Mouse (Mus musculus) ES-E14 (cell line): ENCODE data around the gene Klf3. TPM values are rescaled to one million over a fixed set of nuclear protein-coding genes. Genes with fewer than 3 reads are reported as not detected.

Experiments used
- DNase-seq: peaks from one replicate; pipeline ENCODE4 v3.0.0-alpha.2; 2013; ENCODE audit warnings: low read depth, low spot score
- H3K27ac ChIP-seq: 2 replicates; pipeline ENCODE4 v1.5.1; 2012; ENCODE audit warnings: low read depth, mild to moderate bottlenecking, low read length, moderate library complexity, mixed read lengths; ENCODE audit not compliant: poor library complexity, insufficient read depth, severe bottlenecking
- H3K36me3 ChIP-seq: 2 replicates; pipeline ENCODE4 v1.6.1; 2012; ENCODE audit warnings: mild to moderate bottlenecking, low read length, moderate library complexity, mixed read lengths; ENCODE audit not compliant: control insufficient read depth, poor library complexity, insufficient read depth, severe bottlenecking
- H3K4me1 ChIP-seq, 2 experiments: fragments of 150-350 bp in 1 of 2; sonication (generic) in 1 of 2; 2 replicates each; pipeline ENCODE4 v1.6.1; 2012; ENCODE audit warnings: low read length in 2 of 2, mild to moderate bottlenecking in 1 of 2, mixed read lengths in 1 of 2; ENCODE audit not compliant: control insufficient read depth in 2 of 2, insufficient read depth in 2 of 2, poor library complexity in 1 of 2
- H3K4me3 ChIP-seq, 2 experiments: fragments of 150-350 bp in 1 of 2; sonication (generic) in 1 of 2; 2 replicates each; pipeline ENCODE4 v1.5.1; 2012; ENCODE audit warnings: low read length in 2 of 2, low read depth in 1 of 2, mild to moderate bottlenecking in 1 of 2, mixed read lengths in 1 of 2; ENCODE audit not compliant: insufficient read depth in 1 of 2, poor library complexity in 1 of 2, severe bottlenecking in 1 of 2
- H3K9ac ChIP-seq: 2 replicates; pipeline ENCODE4 v1.6.1; 2012; ENCODE audit warnings: low read depth, mild to moderate bottlenecking, low read length, mixed read lengths; ENCODE audit not compliant: poor library complexity, insufficient read depth, severe bottlenecking
- H3K9me3 ChIP-seq: fragments of 150-350 bp; sonication (generic); 2 replicates; pipeline ENCODE4 v1.6.1; 2012; ENCODE audit warnings: low read depth, mild to moderate bottlenecking, low read length; ENCODE audit not compliant: control insufficient read depth, insufficient read depth
- CHD2 ChIP-seq: IDR thresholded peaks from 2 replicates; pipeline ENCODE4 v1.6.1; 2014; ENCODE audit warnings: mild to moderate bottlenecking, low read depth, low read length, inconsistent platforms
- HCFC1 ChIP-seq: IDR thresholded peaks from 2 replicates; pipeline ENCODE4 v1.6.1; 2012; ENCODE audit warnings: low read length, inconsistent platforms, borderline replicate concordance; ENCODE audit not compliant: insufficient read depth
- MAFK ChIP-seq: IDR thresholded peaks from 2 replicates; pipeline ENCODE4 v1.6.1; 2014; ENCODE audit warnings: mild to moderate bottlenecking, low read depth, low read length, inconsistent platforms; ENCODE audit not compliant: insufficient read depth
- ZC3H11A ChIP-seq: IDR thresholded peaks from 2 replicates; pipeline ENCODE4 v1.6.1; 2012; ENCODE audit warnings: low read depth, mild to moderate bottlenecking, inconsistent platforms, low read length, borderline replicate concordance
- ZNF384 ChIP-seq: IDR thresholded peaks from 2 replicates; pipeline ENCODE4 v1.6.1; 2012; ENCODE audit warnings: low read depth, low read length, inconsistent platforms
- in situ Hi-C, 2 experiments: fragments of 600-800 bp; cut with MboI; formaldehyde crosslinking; loops; one replicate each; pipeline ENCODE4 v1.15.1; 2025; ENCODE audit warnings: low sequenced_read_pairs in 2 of 2, inconsistent platforms in 1 of 2; ENCODE audit not compliant: unreplicated experiment in 2 of 2
- total RNA-seq: library from RNA; depleted of rRNA; stranded (reverse); fragments of 300-350 nt; gene quantifications from 2 replicates; pipeline ENCODE4 v1.2.3, GENCODE M21; 2012

The Klf3 gene
- total RNA-seq, 1 experiment: 22.9 TPM

- H3K4me3 ChIP-seq: no peak overlapping the region
- no peak overlapping the region for H3K9ac ChIP-seq
- H3K4me1 ChIP-seq: peaks cover 3 to 6% of the 10 kb centered on the region in 2 experiments; a peak in 3 of 4 replicates
- in situ Hi-C loops: no loop called here
- H3K36me3 ChIP-seq: peaks cover 34% of the 10 kb centered on the region
- no peak for TF ChIP-seq HCFC1
- no peak for TF ChIP-seq MAFK
- TF ChIP-seq ZNF384: no peak
- no peak for DNase-seq
- no peak overlapping the region for H3K27ac ChIP-seq
- H3K9me3 ChIP-seq: no peaks in the 10 kb centered on the region
These were observed 27.6 kb downstream of the Klf3 start for GRCm38 (mm10) chr5:64830773-64831172.

DNA sequence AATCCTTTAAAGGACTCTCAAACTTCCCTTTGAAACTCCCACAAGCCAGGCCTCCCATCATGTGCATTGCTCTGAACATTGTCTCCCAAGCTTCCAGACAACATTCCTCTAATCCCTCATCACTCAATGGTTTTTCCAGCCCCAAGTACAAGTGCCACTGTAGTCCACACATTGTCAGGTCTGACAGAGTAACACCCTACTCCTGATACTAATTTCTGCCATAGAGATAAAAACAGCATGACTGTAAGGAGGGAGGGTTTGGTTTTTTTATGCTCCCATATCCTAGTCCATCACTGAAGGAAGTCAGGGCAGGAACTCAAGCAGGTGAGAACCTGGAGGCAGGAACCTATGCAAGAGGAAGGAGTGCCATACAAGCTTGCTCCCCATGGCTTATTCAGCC lies 30.2 kb downstream of the Klf3 start:
- no peak for TF ChIP-seq HCFC1
- TF ChIP-seq MAFK: no peak
- no peak for TF ChIP-seq CHD2
- no peak for TF ChIP-seq ZC3H11A
- no peak for TF ChIP-seq ZNF384
- Histone ChIP-seq H3K9ac (no peak overlapping the region), H3K4me3 (no peak overlapping the region), H3K27ac (no peak overlapping the region), H3K4me1 (peaks cover 3% of the 10 kb centered on the region in 2 experiments; a peak in 1 of 4 replicates), H3K9me3 (no peaks in the 10 kb centered on the region), H3K36me3 (peaks cover 15% of the 10 kb centered on the region)
- no peak for DNase-seq
- in situ Hi-C loops: no loop called here

GRCm38 (mm10) chr5:64834213-64834612 lies 31.0 kb downstream of the Klf3 start:
- in situ Hi-C loops: no loop called here

DNA sequence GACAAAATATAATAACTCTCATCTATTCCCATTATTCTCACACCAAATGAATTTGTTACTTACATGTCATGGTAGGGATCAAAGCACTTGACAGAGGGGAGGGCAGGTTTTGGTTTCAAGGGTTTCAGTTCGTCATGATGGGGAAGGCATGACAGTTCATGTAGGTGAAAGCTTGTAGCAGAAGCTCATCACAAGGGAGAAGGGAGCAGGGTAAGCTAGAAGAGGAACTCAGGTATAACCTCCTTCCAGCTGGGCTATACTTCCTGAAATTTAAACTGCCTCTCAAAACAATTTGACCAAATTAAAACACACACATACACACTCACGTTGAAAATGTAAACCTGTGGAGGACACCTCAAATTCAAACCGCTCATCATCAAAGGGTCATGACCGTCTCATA lies 32.1 kb downstream of the Klf3 start:
- Histone ChIP-seq H3K4me1 (peaks cover 3% of the 10 kb centered on the region in 2 experiments; a peak in 1 of 4 replicates), H3K36me3 (peaks cover 3% of the 10 kb centered on the region; the same call in 1 of the 2 replicates), H3K27ac (no peak overlapping the region), H3K9ac (no peak overlapping the region), H3K9me3 (no peaks in the 10 kb centered on the region), H3K4me3 (no peak overlapping the region)
- TF ChIP-seq ZC3H11A: no peak
- TF ChIP-seq CHD2: no peak
- no peak for TF ChIP-seq ZNF384
- TF ChIP-seq HCFC1: no peak
- no peak for TF ChIP-seq MAFK
- DNase-seq: no peak
- in situ Hi-C loops: no loop called here

More at GRCm38 (mm10) chr5:64834213-64834612, 31.0 kb downstream of the Klf3 start:
- Histone ChIP-seq H3K9ac (no peak overlapping the region), H3K36me3 (peaks cover 9% of the 10 kb centered on the region), H3K9me3 (no peaks in the 10 kb centered on the region), H3K4me1 (peaks cover 3% of the 10 kb centered on the region in 2 experiments; a peak in 1 of 4 replicates), H3K4me3 (no peak overlapping the region), H3K27ac (no peak overlapping the region)
- TF ChIP-seq CHD2: no peak
- no peak for TF ChIP-seq MAFK
- no peak for TF ChIP-seq HCFC1
- TF ChIP-seq ZC3H11A: no peak
- TF ChIP-seq ZNF384: no peak
- no peak for DNase-seq

DNA sequence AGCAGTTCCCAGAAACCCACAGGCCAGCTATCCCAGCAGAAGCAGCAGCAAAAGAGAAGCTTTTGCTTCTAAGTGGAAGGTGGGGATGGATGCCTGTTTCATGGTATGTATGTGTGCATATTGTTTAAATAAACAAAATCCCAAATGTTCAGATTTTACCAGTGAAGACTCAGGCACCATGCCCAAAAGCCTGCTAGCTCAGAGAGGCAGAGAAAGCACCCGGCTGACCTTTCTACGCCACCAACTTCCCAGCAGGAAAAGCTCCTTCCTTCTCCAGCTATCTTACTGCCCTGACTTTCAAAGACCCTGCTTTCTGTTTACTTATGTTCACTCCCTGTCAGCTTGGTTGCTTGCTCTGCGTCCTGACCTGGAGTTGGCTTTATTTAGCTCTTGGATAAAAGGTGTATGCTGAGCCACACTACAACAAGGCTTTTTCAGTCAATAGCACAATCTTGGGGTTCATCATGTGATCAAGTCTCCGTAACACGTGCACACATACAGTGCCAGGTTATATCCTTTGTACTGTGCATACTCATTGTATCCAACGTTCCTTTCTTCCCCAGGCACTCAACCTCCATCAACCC lies 35.9 kb downstream of the Klf3 start:
- H3K27ac ChIP-seq: no peak overlapping the region
- no peak overlapping the region for H3K4me3 ChIP-seq
- no peaks in the 10 kb centered on the region for H3K9me3 ChIP-seq
- TF ChIP-seq MAFK (no peak), CHD2 (no peak), HCFC1 (no peak), ZC3H11A (no peak), ZNF384 (no peak)
- in situ Hi-C loops: no loop called here
- no peak overlapping the region for H3K9ac ChIP-seq
- no peak for DNase-seq
- no peaks in the 10 kb centered on the region for H3K36me3 ChIP-seq
- H3K4me1 ChIP-seq: no peaks in the 10 kb centered on the region
